Mouse (Mus musculus): ENCODE measurements around the gene Il10ra. TPM values are rescaled to one million over a fixed set of nuclear protein-coding genes. Genes with fewer than 3 reads are reported as not detected.

The Il10ra gene
- 25.2 TPM for total RNA-seq (2023)

DNA sequence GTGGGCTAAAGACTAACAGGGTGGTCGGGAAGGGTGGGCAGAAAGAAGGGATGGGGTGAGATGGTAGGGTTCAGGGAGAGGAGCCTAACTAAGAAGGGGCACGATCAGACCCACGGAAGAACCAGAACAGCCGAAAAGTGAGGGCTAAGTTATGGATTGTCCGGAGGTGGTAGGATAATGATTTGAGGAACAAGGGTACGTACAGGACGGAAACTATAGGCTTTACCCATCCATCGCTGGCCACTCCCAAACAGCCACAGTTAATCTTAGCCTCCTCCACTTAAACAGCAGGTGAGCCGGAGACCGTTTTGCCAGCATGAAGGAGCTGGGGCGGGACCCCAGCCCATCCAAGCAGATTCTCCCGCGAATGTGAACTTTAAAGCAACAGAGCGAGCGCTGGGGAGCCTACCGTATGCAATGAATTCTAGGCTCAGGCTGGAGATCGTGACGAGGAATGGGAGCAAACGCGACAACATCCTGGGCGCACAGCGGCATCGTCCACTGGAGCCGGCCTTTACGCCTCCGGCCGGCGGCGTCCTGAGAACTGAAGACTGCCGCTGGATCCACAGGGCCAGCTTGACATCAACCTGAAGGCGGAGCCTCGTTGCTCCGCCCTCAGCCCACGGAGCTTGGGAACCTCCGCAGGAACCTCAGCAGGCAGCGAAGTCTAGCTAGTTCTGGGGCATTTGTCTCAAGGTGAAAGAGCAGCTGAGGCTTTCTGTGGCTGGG lies at the start of gene Il10ra:
Il10ra (minus strand) TSS at position 553 of the 729 bp plus-strand sequence.

Other genes starting within 250 kb of the Il10ra start
- 0.26 TPM for gene Mpzl2, start 229.3 kb downstream of the Il10ra start, total RNA-seq (2023)
- 19.8 TPM for gene Mpzl3, start 214.0 kb downstream of the Il10ra start, total RNA-seq (2023)
- gene Jaml, start 190.0 kb downstream of the Il10ra start, total RNA-seq (2023) = 6.9 TPM
- 0.15 TPM for gene Scn2b, start 151.4 kb downstream of the Il10ra start, total RNA-seq (2023)
- not detected for gene Scn4b, start 130.8 kb downstream of the Il10ra start, total RNA-seq (2023)
- not detected for gene BC049352, start 87.1 kb downstream of the Il10ra start, total RNA-seq (2023)
- gene Tmprss4, start 65.1 kb downstream of the Il10ra start, total RNA-seq (2023) = not detected
- not detected for gene Tmprss13, start 50.0 kb upstream of the Il10ra start, total RNA-seq (2023)
- gene Fxyd6, start 101.0 kb upstream of the Il10ra start, total RNA-seq (2023) = not detected
- not detected for gene Fxyd2, start 130.5 kb upstream of the Il10ra start, total RNA-seq (2023)
- gene Dscaml1, start 157.5 kb upstream of the Il10ra start, total RNA-seq (2023) = not detected